Mouse (Mus musculus): ENCODE measurements at regions not wholly inside any gene's neighbourhood (a gene's known extent, or its start where the extent isn't known, plus 50 kb on each side); places are given as distances from the start of the nearest gene placed in this dataset.
A peak's percentile ranks its signal among the peaks of the same experiment; 100 is the strongest.
"Not testable (repeated sequence)": the region's sequence is repeated elsewhere in the genome, so short reads cannot be mapped to it uniquely, and the experiment has no call there.

DNA sequence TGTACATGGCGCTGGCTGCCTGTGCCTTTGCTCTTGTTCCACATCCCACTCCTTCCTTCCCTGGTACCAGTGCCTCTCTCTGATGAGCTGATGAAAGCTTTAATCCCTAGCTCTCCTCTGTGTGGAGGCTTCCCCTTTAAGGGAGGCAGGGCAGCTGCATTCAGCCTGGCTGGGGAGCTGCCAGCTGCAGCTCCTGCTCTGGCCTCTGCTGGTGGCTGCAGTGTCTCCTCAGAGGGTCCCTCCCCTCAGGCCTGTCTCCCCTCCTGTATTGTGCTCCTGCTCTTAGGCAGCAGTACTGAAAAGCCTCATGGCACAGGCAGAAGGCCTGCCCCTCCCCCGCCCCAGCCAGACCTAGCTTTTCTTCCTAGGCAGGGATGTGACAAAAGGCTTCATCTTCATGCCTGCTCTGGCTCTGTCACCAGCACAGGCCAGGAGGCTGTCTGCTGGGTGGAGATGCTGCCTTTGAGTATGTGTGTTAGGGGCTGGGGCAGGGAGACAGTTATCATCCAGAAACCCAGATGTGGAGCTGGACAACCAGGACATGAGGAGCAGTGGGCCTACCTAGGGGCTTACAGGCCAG lies 97.7 kb upstream of the Zcchc13 start:
- DNase-seq (ENCODE audit: low read depth, low spot score) = not testable (repeated sequence)

GRCm38 (mm10) chrX:103533306-103533705 lies 97.1 kb upstream of the Zcchc13 start:
- peak; percentile 41 for DNase-seq (ENCODE audit: low read depth, low spot score)

- DNase-seq (ENCODE audit: low read depth, low spot score) = no peak
These were observed 96.6 kb upstream of the Zcchc13 start for GRCm38 (mm10) chrX:103533831-103534230.

DNA sequence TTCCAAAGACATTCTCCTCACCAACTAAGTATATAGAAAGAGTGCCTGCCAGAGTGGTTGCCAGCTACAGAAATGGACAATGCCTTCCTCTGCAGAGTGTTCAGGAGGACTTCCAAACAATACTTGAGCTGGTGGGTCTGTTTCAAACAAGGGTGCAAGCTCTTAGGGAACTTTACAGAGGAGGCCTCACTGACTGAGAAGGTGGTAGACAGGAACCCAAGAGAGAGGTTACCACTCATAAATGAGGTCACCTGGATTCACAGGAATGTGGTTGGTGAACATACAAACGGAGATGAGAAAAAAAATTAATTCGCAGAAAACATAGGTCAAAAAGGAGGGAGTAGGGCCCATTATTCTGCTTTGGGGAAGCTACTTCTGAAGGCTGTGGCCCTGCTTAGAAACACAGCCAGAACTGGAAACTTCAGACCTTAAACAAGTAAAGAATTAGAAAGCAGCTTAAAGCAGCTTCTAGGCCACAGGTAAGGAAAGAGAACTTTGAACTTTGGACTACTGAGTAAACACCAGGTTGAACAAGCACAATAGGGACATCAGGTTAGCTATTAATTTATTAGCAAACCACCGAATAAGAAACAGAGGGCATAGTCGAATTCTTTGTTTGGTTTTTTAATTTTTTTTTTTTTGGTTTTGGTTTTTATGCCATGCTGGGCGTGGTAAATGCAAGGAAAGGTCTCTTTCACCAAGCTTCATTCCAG lies 83.7 kb upstream of the Zcchc13 start:
- DNase-seq (ENCODE audit: low read depth, low spot score) = no peak

GRCm38 (mm10) chrX:103551304-103551703 lies 79.1 kb upstream of the Zcchc13 start:
- no peak for DNase-seq (ENCODE audit: low read depth, low spot score)

DNA sequence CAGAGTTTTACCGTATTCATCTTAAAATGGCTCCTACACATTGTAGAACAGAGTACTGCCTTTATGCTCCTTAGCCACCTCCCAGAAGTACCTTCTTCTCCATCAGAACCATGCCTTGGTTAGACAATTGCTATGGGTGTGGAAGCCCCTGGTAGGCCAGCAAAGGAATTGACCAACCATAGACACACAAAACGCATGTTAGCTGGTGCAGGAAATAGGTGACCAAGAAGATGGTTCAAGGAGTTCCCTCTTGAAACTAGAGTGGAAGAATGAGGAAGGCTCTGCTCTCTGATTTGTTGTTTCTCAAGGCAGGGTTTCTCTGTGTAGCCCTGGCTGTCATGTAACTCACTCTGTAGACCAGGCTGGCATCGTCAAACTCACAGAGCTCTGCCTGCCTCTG lies 77.2 kb upstream of the Zcchc13 start:
- no peak for DNase-seq (ENCODE audit: low read depth, low spot score)

- DNase-seq (ENCODE audit: low read depth, low spot score) = no peak
These were observed 76.8 kb upstream of the Zcchc13 start for GRCm38 (mm10) chrX:103553605-103554004.

DNA sequence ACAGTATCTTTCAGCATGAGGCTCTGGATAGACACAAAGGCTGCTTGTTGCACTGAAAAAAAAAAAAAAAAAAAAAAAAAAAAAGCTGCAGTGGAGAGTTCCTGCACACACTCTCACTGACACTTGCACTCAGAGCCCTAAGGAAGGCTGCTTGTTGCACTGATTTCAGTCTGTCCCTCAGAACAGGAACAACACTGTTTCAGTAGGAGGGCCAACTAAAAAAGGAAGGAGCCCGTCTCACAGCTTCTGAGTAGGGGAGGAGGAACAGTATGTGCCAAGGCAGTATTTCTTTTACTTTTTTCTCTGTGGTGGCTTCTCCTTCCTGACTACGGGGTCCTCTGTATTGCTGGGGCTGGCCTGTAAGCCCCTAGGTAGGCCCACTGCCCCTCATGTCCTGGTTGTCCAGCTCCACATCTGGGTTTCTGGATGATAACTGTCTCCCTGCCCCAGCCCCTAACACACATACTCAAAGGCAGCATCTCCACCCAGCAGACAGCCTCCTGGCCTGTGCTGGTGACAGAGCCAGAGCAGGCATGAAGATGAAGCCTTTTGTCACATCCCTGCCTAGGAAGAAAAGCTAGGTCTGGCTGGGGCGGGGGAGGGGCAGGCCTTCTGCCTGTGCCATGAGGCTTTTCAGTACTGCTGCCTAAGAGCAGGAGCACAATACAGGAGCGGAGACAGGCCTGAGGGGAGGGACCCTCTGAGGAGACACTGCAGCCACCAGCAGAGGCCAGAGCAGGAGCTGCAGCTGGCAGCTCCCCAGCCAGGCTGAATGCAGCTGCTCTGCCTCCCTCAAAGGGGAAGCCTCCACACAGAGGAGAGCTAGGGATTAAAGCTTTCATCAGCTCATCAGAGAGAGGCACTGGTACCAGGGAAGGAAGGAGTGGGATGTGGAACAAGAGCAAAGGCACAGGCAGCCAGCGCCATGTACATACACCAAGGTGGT lies 75.1 kb upstream of the Zcchc13 start:
- DNase-seq (ENCODE audit: low read depth, low spot score) = not testable (repeated sequence)

GRCm38 (mm10) chrX:103556046-103556445 lies 74.3 kb upstream of the Zcchc13 start:
- no peak for DNase-seq (ENCODE audit: low read depth, low spot score)

DNA sequence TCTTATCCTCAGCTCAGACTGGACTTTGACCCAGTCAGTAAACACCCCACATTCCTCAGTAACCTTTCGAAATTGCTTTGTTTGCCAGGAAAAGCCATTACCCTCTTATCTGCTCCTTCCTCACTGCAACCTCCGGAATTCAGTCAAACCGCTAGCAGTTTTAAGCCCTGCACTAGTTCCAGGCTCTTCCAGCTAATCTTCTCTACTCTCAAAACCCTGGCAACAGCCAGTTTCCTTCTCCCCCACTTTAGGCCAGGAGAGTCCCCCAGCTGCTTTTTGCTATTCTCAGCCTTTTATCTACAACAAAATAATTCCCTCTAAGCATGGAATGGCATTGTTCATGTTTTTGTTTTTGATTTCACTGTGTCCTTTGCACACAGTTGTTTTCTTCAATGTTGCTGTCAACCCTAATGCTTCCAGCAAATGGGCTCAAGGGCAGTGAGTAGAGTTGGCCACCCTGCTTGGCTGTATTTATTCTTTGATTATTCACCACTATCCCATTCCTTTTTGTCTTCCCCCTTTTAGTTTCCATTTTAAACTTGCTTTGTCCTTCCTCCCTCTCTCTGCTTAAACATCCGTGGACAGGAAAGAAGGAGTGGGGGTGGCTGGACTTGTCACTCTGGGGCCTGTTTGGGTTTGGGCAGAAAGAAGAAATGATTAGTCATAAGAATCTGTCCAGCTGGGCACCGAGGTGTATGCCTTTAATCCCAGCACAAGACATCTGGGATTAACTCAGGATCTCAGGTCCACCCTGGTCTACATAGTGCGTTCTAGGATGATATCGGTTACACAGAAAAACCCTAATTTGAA lies 73.5 kb upstream of the Zcchc13 start:
- no peak for DNase-seq (ENCODE audit: low read depth, low spot score)

DNA sequence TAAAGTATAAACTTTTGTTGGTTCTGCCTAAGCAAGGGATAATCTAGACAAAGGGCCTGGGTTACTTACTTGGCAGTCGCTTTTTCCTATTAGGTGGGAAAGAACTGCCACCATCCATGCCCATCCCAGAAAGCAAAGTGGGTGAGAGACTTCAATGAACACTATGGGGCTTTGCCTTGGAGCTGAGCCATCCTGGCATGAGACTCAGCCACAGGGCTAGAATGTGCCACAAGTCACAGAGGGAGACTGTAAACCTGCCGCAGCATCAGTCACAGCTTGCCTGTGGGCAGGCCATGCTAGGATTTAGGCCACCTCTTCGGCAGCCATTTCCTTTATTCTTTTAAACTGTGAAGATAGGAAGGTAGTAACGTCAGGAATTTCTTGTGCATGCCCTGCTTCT lies 72.9 kb upstream of the Zcchc13 start:
- no peak for DNase-seq (ENCODE audit: low read depth, low spot score)

DNA sequence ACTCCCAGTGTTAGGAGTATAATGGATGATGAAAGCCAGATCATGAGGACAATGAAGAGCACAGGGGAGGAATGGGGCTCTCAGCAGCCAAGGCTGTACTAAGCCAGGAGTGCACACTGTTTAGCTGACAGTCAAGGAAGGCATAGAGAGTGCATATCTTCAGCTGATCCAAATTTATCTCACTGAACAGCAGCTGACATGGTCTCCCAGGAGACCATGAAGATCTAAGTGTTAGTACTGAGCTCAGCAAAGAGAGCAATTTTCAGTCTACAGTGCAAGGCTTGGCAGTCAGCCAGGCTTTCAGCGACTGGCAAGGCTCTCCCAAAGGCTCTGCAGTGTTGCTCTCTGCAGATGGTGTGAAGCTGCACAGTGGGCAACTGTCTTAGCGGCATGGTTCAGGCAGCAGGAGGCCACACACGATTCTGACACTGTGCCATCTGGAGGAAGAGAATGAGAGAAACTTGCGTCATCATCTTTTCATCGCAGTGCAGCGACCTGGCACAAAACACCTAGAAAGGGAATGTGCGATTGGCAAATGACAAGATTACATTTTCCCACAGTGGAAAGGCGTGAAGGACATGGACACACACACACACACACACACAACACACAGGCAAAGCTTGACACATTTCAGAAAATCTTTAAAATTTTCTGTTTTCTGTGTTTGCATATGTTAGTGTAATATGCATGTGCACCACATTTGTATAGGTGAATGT lies 66.7 kb upstream of the Zcchc13 start:
- DNase-seq (ENCODE audit: low read depth, low spot score) = peak; percentile 37

- DNase-seq (ENCODE audit: low read depth, low spot score) = no peak
These were observed 57.0 kb upstream of the Zcchc13 start for GRCm38 (mm10) chrX:103573344-103573743.

GRCm38 (mm10) chrX:103579484-103579883 lies 50.9 kb upstream of the Zcchc13 start:
- no peak for DNase-seq (ENCODE audit: low read depth, low spot score)

Data from retina, postnatal 7 days (tissue).